ENCODE assay signal across 34 mouse cellular contexts in genomic region chr1:106289065-106289464, GRCm38 (mm10).
A peak's percentile ranks its signal among the peaks of the same experiment; 100 is the strongest.
DNase-seq lines count a peak whose midpoint lies in the region; ATAC-seq and TF ChIP-seq lines count a peak whose summit lies in the region.
"Had no signal": no experiment of that assay in that cellular context is flagged by ENCODE, and none has a peak within 500 bp of the region (broad histone marks: within the 10 kb centered on the region; RNA-seq: fewer than 3 reads in every experiment).

No protein-coding gene starts in this region.

- no peaks in the 10 kb centered on the region for H3K79me2 ChIP-seq in C2C12 (ENCODE audit: control insufficient read depth, insufficient read depth)

- no peak overlapping the region for H3K4me3 ChIP-seq in gastrocnemius, adult 2 months
- H3K4me3 ChIP-seq in C2C12 (ENCODE audit: insufficient read depth, poor library complexity, severe bottlenecking), result no peak overlapping the region
- no peak overlapping the region for H3K4me3 ChIP-seq in embryonic fibroblast, embryonic 13.5 days (ENCODE audit: insufficient read depth, low read length)
- H3K4me3 ChIP-seq in kidney, embryonic 15.5 days (replicated peaks), result no peak overlapping the region
- H3K4me3 ChIP-seq: heart, embryonic 10.5 days; heart, embryonic 15.5 days; hindbrain, embryonic 12.5 days; limb, embryonic 10.5 days; limb, embryonic 15.5 days; liver, embryonic 13.5 days; megakaryocyte, embryonic 14.5 days; midbrain, embryonic 12.5 days; neural tube, embryonic 15.5 days had no signal

- no peak for TF ChIP-seq POLR2A in embryonic fibroblast, embryonic 13.5 days (IDR thresholded peaks at IDR 0.05; ENCODE audit: low read depth, low read length)

- intact Hi-C loops in gastrocnemius, adult 2 months (cut with DNase I), result no loop called here
- intact Hi-C loops in gastrocnemius, postnatal 14 days (cut with DNase I; ENCODE audit: low total_unique reads), result no loop called here

- H3K4me1 ChIP-seq in embryonic fibroblast, embryonic 13.5 days (ENCODE audit: control insufficient read depth, insufficient read depth, low read length), result peaks cover 11% of the 10 kb centered on the region
- H3K4me1 ChIP-seq in kidney, embryonic 15.5 days, result 0 out of 2 replicates have a peak, but pooled peaks cover 8% of the 10 kb centered on the region
- H3K4me1 ChIP-seq: heart, embryonic 10.5 days; hindbrain, embryonic 12.5 days; limb, embryonic 10.5 days; limb, embryonic 15.5 days; liver, embryonic 13.5 days; megakaryocyte, embryonic 14.5 days; midbrain, embryonic 12.5 days had no signal

- no peak for DNase-seq in gastrocnemius, adult 2 months
- DNase-seq in gastrocnemius, postnatal 14 days, result no peak
- peak; percentile 16 for DNase-seq in 3134 (ENCODE audit: extremely low read depth, insufficient read length, low spot score)
- no peak for DNase-seq in urinary bladder, postnatal 10 days (ENCODE audit: low spot score)
- DNase-seq: cerebellum, adult 8-10 months; cerebellum, postnatal 25 days; gastrocnemius, postnatal 25 days; heart, adult 11 months; heart, postnatal 36 days; kidney, adult 8-10 months; kidney, postnatal 10 days; liver, embryonic 13.5 days; lung, adult 18-20 months; lung, postnatal 4 days; right cerebral cortex, postnatal 4 days; thymus, adult 2 months; thymus, postnatal 4 days had no signal

- 0 out of 2 replicates have a peak overlapping the region, but pooled peaks have one; percentile 16 for H3K27ac ChIP-seq in gastrocnemius, adult 2 months
- peak overlapping the region; percentile 84 for H3K27ac ChIP-seq in embryonic fibroblast, embryonic 13.5 days (ENCODE audit: insufficient read depth, low read length)
- H3K27ac ChIP-seq in kidney, embryonic 15.5 days, result no peak overlapping the region
- H3K27ac ChIP-seq: heart, embryonic 10.5 days; heart, embryonic 15.5 days; hindbrain, embryonic 12.5 days; hindbrain, postnatal 0 days; limb, embryonic 10.5 days; limb, embryonic 15.5 days; liver, embryonic 13.5 days; midbrain, embryonic 12.5 days; neural tube, embryonic 15.5 days; stomach, postnatal 0 days had no signal

- H3K9me3 ChIP-seq in kidney, embryonic 15.5 days (replicated peaks), result no peaks in the 10 kb centered on the region
- H3K9me3 ChIP-seq: G1E; heart, embryonic 10.5 days; heart, embryonic 15.5 days; hindbrain, embryonic 12.5 days; limb, embryonic 10.5 days; limb, embryonic 15.5 days; liver, embryonic 13.5 days; megakaryocyte, embryonic 14.5 days; midbrain, embryonic 12.5 days; neural tube, embryonic 15.5 days had no signal

- TF ChIP-seq CTCF in gastrocnemius, adult 2 months (IDR thresholded peaks at IDR 0.05), result no peak
- TF ChIP-seq CTCF in C2C12 (IDR thresholded peaks at IDR 0.05; ENCODE audit: control insufficient read depth, insufficient read depth, insufficient read length), result no peak
- TF ChIP-seq CTCF in embryonic fibroblast, embryonic 13.5 days (IDR thresholded peaks at IDR 0.05; ENCODE audit: borderline replicate concordance, insufficient read depth, low read length), result no peak

- no peaks in the 10 kb centered on the region for H3K27me3 ChIP-seq in C2C12 (ENCODE audit: control insufficient read depth, insufficient read depth, insufficient read length)
- no peaks in the 10 kb centered on the region for H3K27me3 ChIP-seq in kidney, embryonic 15.5 days
- H3K27me3 ChIP-seq: heart, embryonic 15.5 days; hindbrain, embryonic 12.5 days; limb, embryonic 15.5 days; liver, embryonic 13.5 days; megakaryocyte, embryonic 14.5 days; midbrain, embryonic 12.5 days; neural tube, embryonic 15.5 days had no signal

- H3K36me3 ChIP-seq in C2C12 (ENCODE audit: control insufficient read depth, insufficient read depth), result no peaks in the 10 kb centered on the region
- peaks cover 4% of the 10 kb centered on the region; the same call in 1 of the 2 replicates for H3K36me3 ChIP-seq in kidney, embryonic 15.5 days
- H3K36me3 ChIP-seq: heart, embryonic 10.5 days; hindbrain, embryonic 12.5 days; limb, embryonic 10.5 days; liver, embryonic 13.5 days; midbrain, embryonic 12.5 days; neural tube, embryonic 15.5 days had no signal

- no peak overlapping the region for H3ac ChIP-seq in C2C12 (ENCODE audit: control insufficient read depth, insufficient read length, low read depth)

- no peak overlapping the region for H3K9ac ChIP-seq in kidney, embryonic 15.5 days
- H3K9ac ChIP-seq: heart, embryonic 15.5 days; hindbrain, embryonic 12.5 days; limb, embryonic 15.5 days; liver, embryonic 13.5 days; midbrain, embryonic 12.5 days; neural tube, embryonic 15.5 days had no signal

- 45% methylated on average over 5 of the region's 5 CpGs for WGBS in kidney, embryonic 15.5 days

- no peak overlapping the region for H3K4me2 ChIP-seq in kidney, embryonic 15.5 days
- H3K4me2 ChIP-seq: heart, embryonic 15.5 days; hindbrain, embryonic 12.5 days; limb, embryonic 15.5 days; liver, embryonic 13.5 days; midbrain, embryonic 12.5 days; neural tube, embryonic 15.5 days had no signal

- H3K79me3 ChIP-seq in C2C12 (ENCODE audit: low read depth), result peaks cover 2% of the 10 kb centered on the region

- no peak for ATAC-seq in kidney, embryonic 15.5 days (replicated peaks; ENCODE audit: low FRiP score)
- ATAC-seq: forebrain, embryonic 14.5 days; hindbrain, postnatal 0 days; intestine, embryonic 16.5 days; lung, postnatal 0 days had no signal

TF ChIP-seq in C2C12, 6 proteins besides CTCF, POLR2A, EP300 and RAD21:
- TF ChIP-seq FOSL1 (IDR thresholded peaks at IDR 0.05; ENCODE audit: insufficient read depth, low read length, poor library complexity, severe bottlenecking) (peak; percentile 15), CEBPB (IDR thresholded peaks at IDR 0.05; ENCODE audit: low read depth) (no peak), MYOD1 (IDR thresholded peaks at IDR 0.05; ENCODE audit: control insufficient read depth, insufficient read length, low read depth) (no peak), USF1 (IDR thresholded peaks at IDR 0.05; ENCODE audit: low read depth) (no peak), MYOG (IDR thresholded peaks at IDR 0.05; ENCODE audit: control insufficient read depth, extremely low read depth, insufficient read length) (no peak), MAX (IDR thresholded peaks at IDR 0.05) (no peak)
